Mouse (Mus musculus) forebrain, postnatal 0 days (tissue): ENCODE data around the gene Rasgrp4. TPM values are rescaled to one million over a fixed set of nuclear protein-coding genes. Genes with fewer than 3 reads are reported as not detected.

Experiments used
- ATAC-seq: fragments of 200-750 bp; cut with Nextera tagmentation; 2 replicates; pipeline ENCODE4 v1.8.0; 2017; ENCODE audit warnings: mild to moderate bottlenecking, moderate library complexity
- DNase-seq: peaks from one replicate; pipeline ENCODE4 v3.0.0-alpha.2; 2015
- H3K27ac ChIP-seq: fragments of 300-500 bp; sonication (generic); 2 replicates; pipeline ENCODE4 v1.5.1; 2014; ENCODE audit warnings: low read depth, mild to moderate bottlenecking, antibody characterized with exemption, low read length, moderate library complexity, mixed read lengths
- H3K27me3 ChIP-seq: fragments of 300-500 bp; sonication (generic); 2 replicates; pipeline ENCODE4 v1.6.1; 2014; ENCODE audit warnings: mild to moderate bottlenecking, low read length, mixed read lengths; ENCODE audit not compliant: insufficient read depth
- H3K36me3 ChIP-seq: fragments of 300-500 bp; sonication (generic); 2 replicates; pipeline ENCODE4 v1.6.1; 2014; ENCODE audit warnings: mild to moderate bottlenecking, moderate library complexity; ENCODE audit not compliant: insufficient read depth
- H3K4me1 ChIP-seq: fragments of 300-500 bp; sonication (generic); 2 replicates; pipeline ENCODE4 v1.6.1; 2014; ENCODE audit warnings: antibody characterized with exemption; ENCODE audit not compliant: insufficient read depth
- H3K4me2 ChIP-seq: fragments of 300-500 bp; sonication (generic); 2 replicates; pipeline ENCODE4 v1.6.1; 2014; ENCODE audit warnings: low read depth, mild to moderate bottlenecking, moderate library complexity
- H3K4me3 ChIP-seq: fragments of 300-500 bp; sonication (generic); 2 replicates; pipeline ENCODE4 v1.5.1; 2014; ENCODE audit warnings: low read depth, low read length, mixed read lengths
- H3K9ac ChIP-seq: fragments of 300-500 bp; sonication (generic); 2 replicates; pipeline ENCODE4 v1.6.1; 2014; ENCODE audit warnings: mild to moderate bottlenecking
- H3K9me3 ChIP-seq: fragments of 300-500 bp; sonication (generic); 2 replicates; pipeline ENCODE4 v1.6.1; 2016; ENCODE audit warnings: low read length
- CTCF ChIP-seq: sonication (generic); IDR thresholded peaks from 2 replicates; pipeline ENCODE4 v1.5.1; 2016; ENCODE audit warnings: antibody characterized with exemption, control low read depth, low read depth
- WGBS: fragments of 180-500 bp; shearing (Covaris S2); extraction: QIAGEN DNeasy Blood & Tissue Kit; methylation state at CpG from one replicate; pipeline ENCODE4 v1.1.7; 2014; 5-methylcytosine and 5-hydroxymethylcytosine counted together
- polyA plus RNA-seq: library from polyadenylated mRNA; unstranded; fragments of >200 nt; fragmentation: Nextera tagmentation; extraction: Ambion mirVana; gene quantifications from 2 replicates; pipeline ENCODE4 v1.2.1, GENCODE M21; 2015
- total RNA-seq: library from RNA; depleted of rRNA; stranded (reverse); fragments of >200 nt; gene quantifications from 2 replicates; pipeline ENCODE4 v1.2.3, GENCODE M21; 2014

The Rasgrp4 gene
- total and polyA plus RNA-seq, 2 experiments from 2014 or later = 1.3 to 4.0 TPM

- no peak overlapping the region for H3K4me3 ChIP-seq
- TF ChIP-seq CTCF = no peak
- no peak for DNase-seq
Observed at GRCm38 (mm10) chr7:29158264-29158663, 23.6 kb downstream of the Rasgrp4 start.

GRCm38 (mm10) chr7:29162294-29162693, 27.6 kb downstream of the Rasgrp4 start:
- Histone ChIP-seq H3K4me3 (no peak overlapping the region), H3K9me3 (no peaks in the 10 kb centered on the region), H3K36me3 (peaks cover 16% of the 10 kb centered on the region), H3K4me2 (no peak overlapping the region), H3K9ac (no peak overlapping the region), H3K27ac (no peak overlapping the region), H3K27me3 (no peaks in the 10 kb centered on the region), H3K4me1 (no peaks in the 10 kb centered on the region)
- WGBS = 87% methylated on average over 5 of the region's 5 CpGs
- no peak for ATAC-seq
- DNase-seq = no peak
- no peak for TF ChIP-seq CTCF

More at GRCm38 (mm10) chr7:29158264-29158663, 23.6 kb downstream of the Rasgrp4 start:
- no peak for ATAC-seq
- no peaks in the 10 kb centered on the region for H3K27me3 ChIP-seq
- H3K27ac ChIP-seq = no peak overlapping the region
- no peaks in the 10 kb centered on the region for H3K9me3 ChIP-seq
- WGBS = 1% methylated on average over 5 of the region's 5 CpGs
- peaks cover 12% of the 10 kb centered on the region for H3K36me3 ChIP-seq
- no peaks in the 10 kb centered on the region for H3K4me1 ChIP-seq
- no peak overlapping the region for H3K4me2 ChIP-seq
- no peak overlapping the region for H3K9ac ChIP-seq

GRCm38 (mm10) chr7:29162750-29163525, 28.3 kb downstream of the Rasgrp4 start:
- Histone ChIP-seq H3K27ac (no peak overlapping the region), H3K4me1 (no peaks in the 10 kb centered on the region), H3K4me2 (no peak overlapping the region), H3K36me3 (peaks cover 16% of the 10 kb centered on the region), H3K9me3 (no peaks in the 10 kb centered on the region), H3K4me3 (no peak overlapping the region), H3K27me3 (no peaks in the 10 kb centered on the region), H3K9ac (no peak overlapping the region)
- no peak for TF ChIP-seq CTCF
- ATAC-seq = no peak
- no peak for DNase-seq
- 39% methylated on average over 9 of the region's 9 CpGs for WGBS

GRCm38 (mm10) chr7:29167656-29168055, 33.0 kb downstream of the Rasgrp4 start:
- DNase-seq (no peak), ATAC-seq (no peak)
- no peak overlapping the region for H3K9ac ChIP-seq
- TF ChIP-seq CTCF = no peak
- H3K36me3 ChIP-seq = peaks cover 5% of the 10 kb centered on the region
- H3K27me3 ChIP-seq = peaks cover 21% of the 10 kb centered on the region
- 19% methylated on average over 18 of the region's 19 CpGs for WGBS
- H3K4me2 ChIP-seq = peak overlapping the region; percentile 59
- H3K27ac ChIP-seq = no peak overlapping the region
- peak overlapping the region; percentile 75 for H3K4me3 ChIP-seq
- H3K4me1 ChIP-seq = peaks cover 13% of the 10 kb centered on the region; the same call in 1 of the 2 replicates
- H3K9me3 ChIP-seq = no peaks in the 10 kb centered on the region

GRCm38 (mm10) chr7:29168121-29168695, 33.6 kb downstream of the Rasgrp4 start:
- 0 out of 2 replicates have a peak, but pooled peaks have one; percentile 0 for ATAC-seq
- Histone ChIP-seq H3K4me2 (peak overlapping the region; percentile 59), H3K4me1 (peaks cover 13% of the 10 kb centered on the region; the same call in 1 of the 2 replicates)

GRCm38 (mm10) chr7:29168791-29169230, 34.2 kb downstream of the Rasgrp4 start:
- Histone ChIP-seq H3K4me2 (peak overlapping the region; percentile 59), H3K4me3 (peak overlapping the region; percentile 75), H3K36me3 (peaks cover 14% of the 10 kb centered on the region), H3K27ac (peak overlapping the region; percentile 81), H3K4me1 (peaks cover 13% of the 10 kb centered on the region; the same call in 1 of the 2 replicates), H3K9ac (peak overlapping the region; percentile 72), H3K9me3 (no peaks in the 10 kb centered on the region), H3K27me3 (peaks cover 32% of the 10 kb centered on the region)
- under 1% methylated on average over 14 of the region's 14 CpGs for WGBS
- ATAC-seq = peak; percentile 25; the same call in 1 of the 2 replicates
- peak; percentile 20 for TF ChIP-seq CTCF
- peak; percentile 80 for DNase-seq

More at GRCm38 (mm10) chr7:29168121-29168695, 33.6 kb downstream of the Rasgrp4 start:
- Histone ChIP-seq H3K9me3 (no peaks in the 10 kb centered on the region), H3K36me3 (peaks cover 9% of the 10 kb centered on the region; the same call in 1 of the 2 replicates), H3K27ac (peak overlapping the region; percentile 81), H3K27me3 (peaks cover 26% of the 10 kb centered on the region), H3K9ac (peak overlapping the region; percentile 72), H3K4me3 (peak overlapping the region; percentile 75)
- WGBS = 5% methylated on average over 10 of the region's 10 CpGs
- no peak for DNase-seq
- no peak for TF ChIP-seq CTCF
